Mouse (Mus musculus) brain, embryonic 18.5 days (tissue): Measurements from ENCODE around the gene Pex6.

ENCODE experiments used
- DNase-seq: peaks from one replicate; pipeline ENCODE4 v3.0.0-alpha.2; 2012; ENCODE audit warnings: low read depth, low spot score

The Pex6 gene

GRCm38 (mm10) chr17:46773278-46774130 lies 62.2 kb downstream of the Pex6 start:
- no peak for DNase-seq

GRCm38 (mm10) chr17:46774131-46774472 lies 62.8 kb downstream of the Pex6 start:
- no peak for DNase-seq

GRCm38 (mm10) chr17:46775070-46775469 lies 63.8 kb downstream of the Pex6 start:
- no peak for DNase-seq
